Mouse (Mus musculus) midbrain, postnatal 0 days (tissue): ENCODE results near the gene 1700023F06Rik. TPM values are rescaled to one million over a fixed set of nuclear protein-coding genes. Genes with fewer than 3 reads are reported as not detected.

Experiments used
- ATAC-seq: fragments of 200-750 bp; cut with Nextera tagmentation; 2 replicates; pipeline ENCODE4 v1.8.0; 2017; ENCODE audit warnings: moderate number of reproducible peaks, mild to moderate bottlenecking, moderate TSS enrichment, moderate library complexity; ENCODE audit not compliant: low FRiP score
- DNase-seq: peaks from one replicate; pipeline ENCODE4 v3.0.0-alpha.2; 2015; ENCODE audit warnings: low spot score
- H3K27ac ChIP-seq: fragments of 300-500 bp; sonication (generic); 2 replicates; pipeline ENCODE4 v1.5.1; 2014; ENCODE audit warnings: low read depth, mild to moderate bottlenecking, low read length, mixed read lengths
- H3K27me3 ChIP-seq: fragments of 300-500 bp; sonication (generic); 2 replicates; pipeline ENCODE4 v1.6.1; 2014; ENCODE audit warnings: low read length, control low read depth, mixed read lengths; ENCODE audit not compliant: insufficient read depth
- H3K36me3 ChIP-seq: fragments of 300-500 bp; sonication (generic); 2 replicates; pipeline ENCODE4 v1.6.1; 2014; ENCODE audit warnings: low read length, control low read depth, mixed read lengths; ENCODE audit not compliant: insufficient read depth
- H3K4me1 ChIP-seq: fragments of 300-500 bp; sonication (generic); 2 replicates; pipeline ENCODE4 v1.6.1; 2014; ENCODE audit warnings: mild to moderate bottlenecking, control low read depth, antibody characterized with exemption, low read length, mixed read lengths; ENCODE audit not compliant: insufficient read depth
- H3K4me2 ChIP-seq: fragments of 300-500 bp; sonication (generic); 2 replicates; pipeline ENCODE4 v1.6.1; 2014; ENCODE audit warnings: low read depth, mild to moderate bottlenecking, low read length, mixed read lengths; ENCODE audit not compliant: poor library complexity, severe bottlenecking
- H3K4me3 ChIP-seq: fragments of 300-500 bp; sonication (generic); 2 replicates; pipeline ENCODE4 v1.5.1; 2014; ENCODE audit warnings: low read depth, mild to moderate bottlenecking, low read length, moderate library complexity
- H3K9ac ChIP-seq: fragments of 300-500 bp; sonication (generic); replicated peaks from 2 replicates; pipeline ENCODE4 v1.6.1; 2014; ENCODE audit warnings: mild to moderate bottlenecking, low read length, moderate library complexity, mixed read lengths; ENCODE audit not compliant: poor library complexity, severe bottlenecking
- H3K9me3 ChIP-seq: fragments of 300-500 bp; sonication (generic); 2 replicates; pipeline ENCODE4 v1.6.1; 2016; ENCODE audit warnings: low read length, control low read depth
- CTCF ChIP-seq: IDR thresholded peaks from 2 replicates; pipeline ENCODE4 v1.5.1; 2016; ENCODE audit warnings: antibody characterized with exemption, mild to moderate bottlenecking
- WGBS: fragments of 180-500 bp; shearing (Covaris S2); extraction: QIAGEN DNeasy Blood & Tissue Kit; methylation state at CpG from one replicate; pipeline ENCODE4 v1.1.7; 2014; 5-methylcytosine and 5-hydroxymethylcytosine counted together
- polyA plus RNA-seq: library from polyadenylated mRNA; unstranded; fragments of >200 nt; fragmentation: Nextera tagmentation; extraction: Ambion mirVana; gene quantifications from 2 replicates; pipeline ENCODE4 v1.2.1, GENCODE M21; 2015
- total RNA-seq: library from RNA; depleted of rRNA; stranded (reverse); fragments of >200 nt; gene quantifications from 2 replicates; pipeline ENCODE4 v1.2.3, GENCODE M21; 2014; rRNA removed

Gene 1700023F06Rik
- total and polyA plus RNA-seq, 2 experiments from 2014 or later, result 4.9 TPM; not detected in 1

DNA sequence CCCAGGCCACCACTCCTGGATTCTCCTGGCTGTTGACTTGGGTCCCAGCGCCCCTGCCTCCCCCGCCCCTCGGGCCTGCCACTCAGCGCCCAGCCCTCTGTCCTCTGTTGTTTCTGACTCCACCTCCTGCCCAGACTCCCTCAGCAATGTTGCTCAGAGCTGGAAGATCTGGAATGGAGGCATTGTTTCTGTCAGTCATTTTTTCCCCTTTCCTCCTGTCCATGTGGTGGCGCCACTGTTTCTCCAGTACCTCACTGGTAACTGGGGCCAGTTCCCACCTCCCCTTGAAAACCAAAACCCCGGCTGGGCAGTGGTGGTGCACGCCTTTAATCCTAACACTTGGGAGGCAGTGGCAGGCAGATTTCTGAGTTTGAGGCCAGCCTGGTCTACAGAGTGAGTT, 46.9 kb downstream of the 1700023F06Rik start:
- Histone ChIP-seq H3K36me3 (no peaks in the 10 kb centered on the region), H3K27me3 (no peaks in the 10 kb centered on the region), H3K9me3 (no peaks in the 10 kb centered on the region), H3K9ac (no peak overlapping the region), H3K4me1 (no peaks in the 10 kb centered on the region), H3K4me3 (no peak overlapping the region), H3K4me2 (no peak overlapping the region), H3K27ac (no peak overlapping the region)
- no peak; the same call in 1 of the 2 replicates for TF ChIP-seq CTCF
- DNase-seq (no peak), ATAC-seq (no peak)
- WGBS, result 81% methylated on average over 6 of the region's 7 CpGs

DNA sequence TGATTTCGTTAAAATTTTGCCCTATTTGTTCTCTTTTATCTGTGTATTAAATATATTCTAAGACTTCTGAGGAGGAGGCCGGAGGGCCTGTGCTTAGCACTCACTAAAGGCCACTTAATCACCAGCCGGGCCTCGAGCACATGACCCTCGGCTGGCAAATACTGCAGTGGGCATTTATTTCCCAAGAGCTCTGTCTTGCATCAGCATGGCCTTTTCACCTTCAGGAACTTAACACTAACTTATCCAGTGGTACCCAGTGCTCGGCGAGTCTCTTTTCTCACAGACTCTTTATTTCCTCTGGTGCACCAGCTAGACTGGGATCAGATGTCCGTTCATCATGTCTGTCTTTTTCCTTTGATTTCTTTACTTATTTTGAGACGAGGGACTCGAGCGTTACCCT, 47.6 kb downstream of the 1700023F06Rik start:
- TF ChIP-seq CTCF, result no peak
- ATAC-seq, result no peak
- Histone ChIP-seq H3K4me3 (no peak overlapping the region), H3K36me3 (no peaks in the 10 kb centered on the region), H3K9me3 (no peaks in the 10 kb centered on the region), H3K4me1 (no peaks in the 10 kb centered on the region), H3K9ac (no peak overlapping the region), H3K4me2 (no peak overlapping the region), H3K27ac (no peak overlapping the region), H3K27me3 (no peaks in the 10 kb centered on the region)
- no peak for DNase-seq
- 92% methylated on average over 11 of the region's 11 CpGs for WGBS

DNA sequence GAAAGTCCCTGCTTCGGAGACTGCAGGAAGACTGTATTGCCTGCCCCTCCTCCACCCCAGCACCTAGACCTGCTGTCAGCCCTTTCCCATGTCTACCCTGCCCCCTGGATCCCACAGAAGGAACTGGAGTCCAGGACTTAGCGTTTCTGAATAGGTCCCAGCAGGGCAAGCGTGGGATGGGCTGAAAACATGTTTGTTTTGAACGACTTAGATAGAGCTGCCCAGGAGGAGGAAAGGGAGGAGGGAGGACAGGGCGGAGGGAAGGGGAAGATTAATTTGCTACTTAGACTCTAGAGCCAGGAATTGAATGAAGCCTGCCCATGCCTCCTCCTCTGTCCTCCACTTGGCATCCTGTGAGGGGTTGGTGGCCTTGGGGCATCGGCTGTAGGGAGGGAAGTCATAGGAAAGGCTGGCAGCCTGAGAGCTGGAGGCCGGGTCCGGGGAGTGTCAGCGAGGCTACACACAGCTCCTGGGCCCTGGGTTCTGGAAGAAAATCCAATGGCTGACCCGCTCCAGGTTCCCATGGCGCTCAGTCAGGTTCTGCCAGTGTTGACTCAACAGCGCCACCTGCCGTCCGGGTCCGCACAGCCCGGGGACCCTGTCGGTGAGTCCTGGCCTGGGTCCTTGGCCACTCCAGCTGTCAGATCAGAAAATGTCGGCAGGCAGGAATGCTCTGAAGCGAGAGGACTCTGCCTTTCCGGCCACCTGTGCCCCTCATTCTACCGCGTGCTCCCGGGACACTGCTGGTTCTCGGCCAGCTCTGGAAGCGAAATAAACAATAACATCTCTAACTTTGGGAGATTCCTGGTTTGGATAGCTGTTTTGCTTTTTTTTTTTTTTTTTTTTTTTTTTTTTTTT, 49.5 kb downstream of the 1700023F06Rik start:
- no peaks in the 10 kb centered on the region for H3K36me3 ChIP-seq
- H3K4me3 ChIP-seq, result no peak overlapping the region
- no peaks in the 10 kb centered on the region for H3K9me3 ChIP-seq
- H3K27ac ChIP-seq, result no peak overlapping the region
- peak; percentile 89 for DNase-seq
- WGBS, result 2% methylated on average over 25 of the region's 25 CpGs
- H3K4me1 ChIP-seq, result no peaks in the 10 kb centered on the region
- no peak overlapping the region for H3K9ac ChIP-seq
- H3K4me2 ChIP-seq, result peak overlapping the region; percentile 15
- ATAC-seq, result peak; percentile 89
- H3K27me3 ChIP-seq, result no peaks in the 10 kb centered on the region
- peak; percentile 88 for TF ChIP-seq CTCF

GRCm38 (mm10) chr11:103149771-103150170, 58.6 kb downstream of the 1700023F06Rik start:
- no peaks in the 10 kb centered on the region for H3K9me3 ChIP-seq
- TF ChIP-seq CTCF, result no peak
- H3K9ac ChIP-seq, result no peak overlapping the region
- H3K27me3 ChIP-seq, result no peaks in the 10 kb centered on the region
- ATAC-seq (no peak), DNase-seq (no peak)
- no peak overlapping the region for H3K4me3 ChIP-seq
- no peak overlapping the region for H3K27ac ChIP-seq
- no peak overlapping the region for H3K4me2 ChIP-seq
- H3K36me3 ChIP-seq, result no peaks in the 10 kb centered on the region
- H3K4me1 ChIP-seq, result no peaks in the 10 kb centered on the region
- WGBS, result 96% methylated on average over 4 of the region's 4 CpGs

Other genes with a start within 250 kb of the 1700023F06Rik start
- 48.6 and 56.3 TPM in 2 replicates for gene Nmt1, start 180.4 kb downstream of the 1700023F06Rik start, total RNA-seq
- 39.1 and 40.5 TPM in 2 replicates for gene Nmt1, start 180.4 kb downstream of the 1700023F06Rik start, polyA plus RNA-seq
- 154 and 191 TPM in 2 replicates for gene Dcakd, start 180.2 kb downstream of the 1700023F06Rik start, total RNA-seq
- 165 and 173 TPM in 2 replicates for gene Dcakd, start 180.2 kb downstream of the 1700023F06Rik start, polyA plus RNA-seq
- gene Plcd3, start 106.9 kb downstream of the 1700023F06Rik start, total RNA-seq, result 9.4 and 9.7 TPM in 2 replicates
- 4.7 and 4.9 TPM in 2 replicates for gene Plcd3, start 106.9 kb downstream of the 1700023F06Rik start, polyA plus RNA-seq
- gene Acbd4, start 106.9 kb downstream of the 1700023F06Rik start, total RNA-seq, result 21.8 and 22.9 TPM in 2 replicates
- gene Acbd4, start 106.9 kb downstream of the 1700023F06Rik start, polyA plus RNA-seq, result 17.5 and 21.8 TPM in 2 replicates
- gene Hexim1, start 92.3 kb downstream of the 1700023F06Rik start, total RNA-seq, result 15.5 and 19.1 TPM in 2 replicates
- 3.2 and 4.5 TPM in 2 replicates for gene Hexim1, start 92.3 kb downstream of the 1700023F06Rik start, polyA plus RNA-seq
- 46.3 and 57.8 TPM in 2 replicates for gene Hexim2, start 76.1 kb downstream of the 1700023F06Rik start, total RNA-seq
- gene Hexim2, start 76.1 kb downstream of the 1700023F06Rik start, polyA plus RNA-seq, result 38.0 and 40.5 TPM in 2 replicates
- gene Fmnl1, start 37.5 kb downstream of the 1700023F06Rik start, total RNA-seq, result 12.0 and 14.3 TPM in 2 replicates
- 7.3 and 9.5 TPM in 2 replicates for gene Fmnl1, start 37.5 kb downstream of the 1700023F06Rik start, polyA plus RNA-seq
- gene Spata32, start 9.9 kb upstream of the 1700023F06Rik start, total RNA-seq, result 1.4 and 1.9 TPM in 2 replicates
- gene Spata32, start 9.9 kb upstream of the 1700023F06Rik start, polyA plus RNA-seq, result 1.2 and 1.5 TPM in 2 replicates
- 4.8 and 6.1 TPM in 2 replicates for gene Map3k14, start 58.9 kb upstream of the 1700023F06Rik start, total RNA-seq
- gene Map3k14, start 58.9 kb upstream of the 1700023F06Rik start, polyA plus RNA-seq, result 1.5 and 1.7 TPM in 2 replicates
- gene Arhgap27, start 155.1 kb upstream of the 1700023F06Rik start, total RNA-seq, result 7.6 and 7.9 TPM in 2 replicates
- gene Arhgap27, start 155.1 kb upstream of the 1700023F06Rik start, polyA plus RNA-seq, result 4.9 and 6.2 TPM in 2 replicates
- gene Plekhm1, start 204.1 kb upstream of the 1700023F06Rik start, total RNA-seq, result 7.8 and 9.2 TPM in 2 replicates
- gene Plekhm1, start 204.1 kb upstream of the 1700023F06Rik start, polyA plus RNA-seq, result 5.8 and 6.0 TPM in 2 replicates